Mouse (Mus musculus): ENCODE results near the gene H2afy.

DNA sequence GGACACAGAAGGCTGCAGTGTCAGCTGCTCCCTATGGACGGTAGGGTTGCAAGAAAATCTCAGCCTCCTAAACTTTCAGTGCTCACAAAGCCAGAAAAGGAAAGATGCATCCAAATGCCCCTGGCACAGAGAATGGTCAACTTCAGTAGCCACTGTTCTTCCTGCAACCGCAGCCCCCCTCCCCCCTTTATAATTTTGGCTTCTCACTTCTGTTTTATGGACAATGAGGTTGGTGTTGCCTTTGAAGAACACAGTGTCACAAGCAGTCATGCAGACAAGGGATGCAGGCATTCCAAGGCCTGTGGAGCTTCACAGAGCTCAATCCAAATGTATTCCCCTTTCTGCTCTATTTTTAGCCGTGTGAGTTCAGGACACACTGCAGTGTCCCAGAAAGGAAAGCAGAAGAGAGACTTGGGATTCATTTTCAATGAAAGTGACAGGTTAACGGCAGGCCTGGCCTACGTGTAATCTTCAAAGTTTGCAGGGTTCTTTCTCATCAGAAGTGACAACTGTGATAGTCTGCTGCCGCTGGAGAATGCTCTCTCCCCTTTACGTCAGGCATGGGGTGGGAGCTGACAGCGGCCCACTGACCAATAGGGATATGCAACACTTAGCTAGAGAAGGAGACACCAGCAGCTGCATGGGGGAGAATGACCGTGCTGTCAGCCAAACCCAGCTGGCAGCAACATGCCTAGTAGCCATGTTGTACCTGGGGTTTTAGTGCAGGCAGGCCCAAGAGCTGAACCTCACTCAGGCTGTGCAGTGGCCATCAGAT lies 18.0 kb downstream of the H2afy start:
- no peak for TF ChIP-seq EP300 (optimal IDR thresholded peaks at IDR 0.05)
- no peak for TF ChIP-seq CTCF (IDR thresholded peaks at IDR 0.05; ENCODE audit: low read depth)
